24 mouse cellular contexts compared by ENCODE assay signal in genomic region chr4:124063269-124064100, GRCm38 (mm10).
DNase-seq lines count a peak whose midpoint lies in the region; ATAC-seq and TF ChIP-seq lines count a peak whose summit lies in the region.
"Had no signal": no experiment of that assay in that cellular context is flagged by ENCODE, and none has a peak within 500 bp of the region (broad histone marks: within the 10 kb centered on the region; RNA-seq: fewer than 3 reads in every experiment).

No protein-coding gene starts in this region.

- no peak overlapping the region for H3K9ac ChIP-seq in forebrain, embryonic 15.5 days (replicated peaks)
- no peak overlapping the region for H3K9ac ChIP-seq in forebrain, embryonic 12.5 days
- H3K9ac ChIP-seq in hindbrain, embryonic 16.5 days (ENCODE audit: low read depth, low read length), result no peak overlapping the region
- H3K9ac ChIP-seq in midbrain, postnatal 0 days (replicated peaks; ENCODE audit: low read length, poor library complexity, severe bottlenecking), result no peak overlapping the region
- H3K9ac ChIP-seq in midbrain, embryonic 16.5 days (ENCODE audit: low read depth, low read length), result no peak overlapping the region
- H3K9ac ChIP-seq: hindbrain, embryonic 13.5 days; intestine, embryonic 15.5 days; kidney, embryonic 15.5 days had no signal

- H3K27me3 ChIP-seq in forebrain, embryonic 15.5 days, result no peaks in the 10 kb centered on the region
- no peaks in the 10 kb centered on the region for H3K27me3 ChIP-seq in forebrain, embryonic 12.5 days
- no peaks in the 10 kb centered on the region for H3K27me3 ChIP-seq in hindbrain, embryonic 16.5 days (replicated peaks; ENCODE audit: control insufficient read depth, insufficient read depth, low read length)
- H3K27me3 ChIP-seq in hindbrain, embryonic 10.5 days (ENCODE audit: insufficient read depth, poor library complexity, severe bottlenecking), result no peaks in the 10 kb centered on the region; the same call in 1 of the 2 replicates
- no peaks in the 10 kb centered on the region for H3K27me3 ChIP-seq in midbrain, postnatal 0 days (ENCODE audit: insufficient read depth, low read length)
- H3K27me3 ChIP-seq in midbrain, embryonic 16.5 days (ENCODE audit: control insufficient read depth, insufficient read depth, low read depth, low read length), result no peaks in the 10 kb centered on the region
- H3K27me3 ChIP-seq: hindbrain, embryonic 13.5 days; intestine, embryonic 15.5 days; kidney, embryonic 15.5 days had no signal

- peak; percentile 24 to 48 for DNase-seq in cerebellum, postnatal 14 days
- no peak for DNase-seq in cerebellum, postnatal 25 days
- DNase-seq in hindbrain, embryonic 10.5 days (ENCODE audit: low spot score), result no peak
- peak; percentile 67 for DNase-seq in midbrain, postnatal 0 days (ENCODE audit: low spot score)
- DNase-seq: adrenal gland, postnatal 10 days; adrenal gland, postnatal 36 days; B cell, adult 2 months; cerebellum, adult 11 months; cerebellum, adult 8-10 months; cerebellum, postnatal 36 days; gastrocnemius, postnatal 25 days; heart, adult 2 months; kidney, adult 11 months; kidney, adult 8-10 months had no signal

- 32% methylated on average over 4 of the region's 4 CpGs for WGBS in forebrain, embryonic 15.5 days
- 73% methylated on average over 4 of the region's 4 CpGs for WGBS in forebrain, embryonic 12.5 days
- WGBS in hindbrain, embryonic 16.5 days, result 73% methylated on average over 4 of the region's 4 CpGs
- 80% methylated on average over 4 of the region's 4 CpGs for WGBS in hindbrain, embryonic 10.5 days
- 79% methylated on average over 4 of the region's 4 CpGs for WGBS in midbrain, postnatal 0 days
- WGBS in midbrain, embryonic 16.5 days, result 69% methylated on average over 4 of the region's 4 CpGs

- no peak overlapping the region for H3K4me2 ChIP-seq in forebrain, embryonic 15.5 days (replicated peaks)
- H3K4me2 ChIP-seq in forebrain, embryonic 12.5 days, result no peak overlapping the region
- H3K4me2 ChIP-seq in hindbrain, embryonic 16.5 days (ENCODE audit: low read length), result no peak overlapping the region
- no peak overlapping the region for H3K4me2 ChIP-seq in midbrain, postnatal 0 days (ENCODE audit: low read depth, low read length, poor library complexity, severe bottlenecking)
- no peak overlapping the region for H3K4me2 ChIP-seq in midbrain, embryonic 16.5 days (ENCODE audit: low read length)
- H3K4me2 ChIP-seq: hindbrain, embryonic 13.5 days; intestine, embryonic 15.5 days; kidney, embryonic 15.5 days had no signal

- H3K4me3 ChIP-seq in forebrain, embryonic 15.5 days, result no peak overlapping the region
- no peak overlapping the region for H3K4me3 ChIP-seq in forebrain, embryonic 12.5 days (replicated peaks)
- no peak overlapping the region for H3K4me3 ChIP-seq in hindbrain, embryonic 16.5 days (ENCODE audit: low read length)
- no peak overlapping the region for H3K4me3 ChIP-seq in hindbrain, embryonic 10.5 days
- H3K4me3 ChIP-seq in midbrain, postnatal 0 days (ENCODE audit: low read depth, low read length), result no peak overlapping the region
- H3K4me3 ChIP-seq in midbrain, embryonic 16.5 days (ENCODE audit: low read depth, low read length), result no peak overlapping the region
- H3K4me3 ChIP-seq: heart, adult 2 months; heart, embryonic 10.5 days; hindbrain, embryonic 13.5 days; intestine, embryonic 15.5 days; kidney, embryonic 15.5 days had no signal

- TF ChIP-seq CTCF in midbrain, postnatal 0 days (IDR thresholded peaks at IDR 0.05), result no peak

- no peaks in the 10 kb centered on the region for H3K9me3 ChIP-seq in forebrain, embryonic 15.5 days
- H3K9me3 ChIP-seq in forebrain, embryonic 12.5 days, result no peaks in the 10 kb centered on the region
- H3K9me3 ChIP-seq in hindbrain, embryonic 16.5 days (ENCODE audit: control insufficient read depth, low read length), result no peaks in the 10 kb centered on the region
- H3K9me3 ChIP-seq in hindbrain, embryonic 10.5 days, result no peaks in the 10 kb centered on the region
- H3K9me3 ChIP-seq in midbrain, postnatal 0 days (ENCODE audit: low read length), result no peaks in the 10 kb centered on the region
- no peaks in the 10 kb centered on the region for H3K9me3 ChIP-seq in midbrain, embryonic 16.5 days (replicated peaks; ENCODE audit: control insufficient read depth, low read length, poor library complexity, severe bottlenecking)
- H3K9me3 ChIP-seq: G1E; heart, embryonic 10.5 days; hindbrain, embryonic 13.5 days; intestine, embryonic 15.5 days; kidney, embryonic 15.5 days had no signal

- no peaks in the 10 kb centered on the region for H3K36me3 ChIP-seq in forebrain, embryonic 15.5 days
- no peaks in the 10 kb centered on the region for H3K36me3 ChIP-seq in forebrain, embryonic 12.5 days (replicated peaks)
- H3K36me3 ChIP-seq in hindbrain, embryonic 16.5 days (ENCODE audit: control insufficient read depth, insufficient read depth, low read length), result no peaks in the 10 kb centered on the region
- H3K36me3 ChIP-seq in hindbrain, embryonic 10.5 days, result no peaks in the 10 kb centered on the region
- H3K36me3 ChIP-seq in midbrain, postnatal 0 days (ENCODE audit: insufficient read depth, low read length), result no peaks in the 10 kb centered on the region
- no peaks in the 10 kb centered on the region for H3K36me3 ChIP-seq in midbrain, embryonic 16.5 days (ENCODE audit: control insufficient read depth, insufficient read depth, low read length)
- H3K36me3 ChIP-seq: G1E; heart, embryonic 10.5 days; hindbrain, embryonic 13.5 days; intestine, embryonic 15.5 days; kidney, embryonic 15.5 days had no signal

- no peak overlapping the region for H3K27ac ChIP-seq in forebrain, embryonic 15.5 days (replicated peaks)
- no peak overlapping the region for H3K27ac ChIP-seq in forebrain, embryonic 12.5 days
- H3K27ac ChIP-seq in hindbrain, embryonic 16.5 days (ENCODE audit: low read depth, low read length), result no peak overlapping the region
- H3K27ac ChIP-seq in hindbrain, embryonic 10.5 days, result no peak overlapping the region
- no peak overlapping the region for H3K27ac ChIP-seq in midbrain, postnatal 0 days (ENCODE audit: low read depth, low read length)
- H3K27ac ChIP-seq in midbrain, embryonic 16.5 days (ENCODE audit: low read length), result no peak overlapping the region
- H3K27ac ChIP-seq: heart, adult 2 months; heart, embryonic 10.5 days; hindbrain, embryonic 13.5 days; intestine, embryonic 15.5 days; kidney, embryonic 15.5 days had no signal

- 0 out of 2 replicates have a peak, but pooled peaks cover 5% of the 10 kb centered on the region for H3K4me1 ChIP-seq in forebrain, embryonic 15.5 days
- H3K4me1 ChIP-seq in forebrain, embryonic 12.5 days, result no peaks in the 10 kb centered on the region
- H3K4me1 ChIP-seq in hindbrain, embryonic 16.5 days (ENCODE audit: control insufficient read depth, insufficient read depth, low read depth, low read length), result no peaks in the 10 kb centered on the region
- H3K4me1 ChIP-seq in hindbrain, embryonic 10.5 days (replicated peaks), result no peaks in the 10 kb centered on the region
- H3K4me1 ChIP-seq in midbrain, postnatal 0 days (ENCODE audit: insufficient read depth, low read length), result no peaks in the 10 kb centered on the region
- H3K4me1 ChIP-seq in midbrain, embryonic 16.5 days (ENCODE audit: control insufficient read depth, insufficient read depth, low read length), result no peaks in the 10 kb centered on the region
- H3K4me1 ChIP-seq: heart, embryonic 10.5 days; hindbrain, embryonic 13.5 days; intestine, embryonic 15.5 days; kidney, embryonic 15.5 days had no signal

- peak; percentile 57; the same call in 1 of the 2 replicates for ATAC-seq in forebrain, embryonic 15.5 days (replicated peaks)
- ATAC-seq in forebrain, embryonic 12.5 days (ENCODE audit: low FRiP score), result no peak
- ATAC-seq in hindbrain, embryonic 16.5 days, result 0 out of 2 replicates have a peak, but pooled peaks have one; percentile 24
- ATAC-seq in midbrain, postnatal 0 days (ENCODE audit: low FRiP score), result no peak
- no peak for ATAC-seq in midbrain, embryonic 16.5 days
- ATAC-seq: intestine, embryonic 15.5 days; Patski had no signal

Comparison
In these comparisons a context has a peak if more than half of its experiments do, and no peak if none do; other contexts are left out.
1. DNase-seq: peak in cerebellum, postnatal 14 days (2 of 2) and midbrain, postnatal 0 days (single experiment); none in cerebellum, postnatal 25 days (0 of 2) and hindbrain, embryonic 10.5 days (single experiment).
2. ATAC-seq: peak in forebrain, embryonic 15.5 days (single experiment) and hindbrain, embryonic 16.5 days (single experiment); none in forebrain, embryonic 12.5 days (single experiment), midbrain, postnatal 0 days (single experiment) and midbrain, embryonic 16.5 days (single experiment).